Mouse (Mus musculus): ENCODE data around the gene Asrgl1. TPM values are rescaled to one million over a fixed set of nuclear protein-coding genes. Genes with fewer than 3 reads are reported as not detected.
"Not testable (repeated sequence)": the region's sequence is repeated elsewhere in the genome, so short reads cannot be mapped to it uniquely, and the experiment has no call there.

Asrgl1 gene
- polyA plus RNA-seq, 1 experiment, result 88.4 TPM

GRCm38 (mm10) chr19:9129996-9130395 lies 5.4 kb downstream of the Asrgl1 start:
- peaks cover 10% of the 10 kb centered on the region for H3K4me1 ChIP-seq (ENCODE audit: control insufficient read depth, insufficient read depth, low read length)
- H3K27ac ChIP-seq (ENCODE audit: insufficient read depth, low read length), result no peak overlapping the region
- 28% methylated on average over 1 of the region's 1 CpGs for WGBS
- no peak for TF ChIP-seq POLR2A (IDR thresholded peaks at IDR 0.05; ENCODE audit: borderline replicate concordance, insufficient read depth, low read length)
- no peak for TF ChIP-seq CTCF (IDR thresholded peaks at IDR 0.05; ENCODE audit: borderline replicate concordance, insufficient read depth, low read depth, low read length)
- no peak overlapping the region for H3K4me3 ChIP-seq (replicated peaks; ENCODE audit: insufficient read depth, low read depth, low read length)
- H3K27me3 ChIP-seq (ENCODE audit: control insufficient read depth, insufficient read depth, low read length), result no peaks in the 10 kb centered on the region
- no peak for DNase-seq

GRCm38 (mm10) chr19:9128499-9129194 lies 6.8 kb downstream of the Asrgl1 start:
- peak; percentile 67 to 77 for DNase-seq
- TF ChIP-seq POLR2A (IDR thresholded peaks at IDR 0.05; ENCODE audit: borderline replicate concordance, insufficient read depth, low read length), result no peak
- no peak for TF ChIP-seq CTCF (IDR thresholded peaks at IDR 0.05; ENCODE audit: borderline replicate concordance, insufficient read depth, low read depth, low read length)
- peaks cover 10% of the 10 kb centered on the region for H3K4me1 ChIP-seq (ENCODE audit: control insufficient read depth, insufficient read depth, low read length)
- no peaks in the 10 kb centered on the region for H3K27me3 ChIP-seq (ENCODE audit: control insufficient read depth, insufficient read depth, low read length)
- 27% methylated on average over 4 of the region's 4 CpGs for WGBS
- no peak overlapping the region for H3K27ac ChIP-seq (ENCODE audit: insufficient read depth, low read length)
- no peak overlapping the region for H3K4me3 ChIP-seq (replicated peaks; ENCODE audit: insufficient read depth, low read depth, low read length)

GRCm38 (mm10) chr19:9123986-9124385 lies 11.4 kb downstream of the Asrgl1 start:
- WGBS, result 95% methylated on average over 2 of the region's 2 CpGs
- H3K4me1 ChIP-seq (ENCODE audit: control insufficient read depth, insufficient read depth, low read length), result not testable (repeated sequence)

DNA sequence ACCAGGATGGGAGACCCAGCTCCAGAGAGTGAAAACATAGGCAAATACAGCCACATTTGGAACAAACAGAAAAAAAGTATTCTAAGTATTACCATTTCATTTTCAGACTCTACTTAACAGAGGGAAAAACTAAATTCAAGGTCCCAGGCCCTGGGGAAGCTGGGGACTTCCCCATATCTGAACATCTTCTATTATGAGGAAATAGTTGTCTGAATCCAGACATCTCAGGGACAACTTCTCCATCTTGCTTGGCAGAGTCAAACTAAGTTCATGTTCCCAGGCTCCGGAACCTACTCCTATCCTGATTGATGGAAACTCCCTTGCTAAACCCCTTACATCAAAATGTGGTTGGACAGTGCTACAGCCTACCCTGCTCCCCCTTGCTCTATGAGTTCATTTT lies 13.0 kb downstream of the Asrgl1 start:
- TF ChIP-seq CTCF (IDR thresholded peaks at IDR 0.05; ENCODE audit: borderline replicate concordance, insufficient read depth, low read depth, low read length) (no peak), POLR2A (IDR thresholded peaks at IDR 0.05; ENCODE audit: borderline replicate concordance, insufficient read depth, low read length) (no peak)
- Histone ChIP-seq H3K27ac (ENCODE audit: insufficient read depth, low read length) (no peak overlapping the region), H3K4me1 (ENCODE audit: control insufficient read depth, insufficient read depth, low read length) (no peaks in the 10 kb centered on the region; the same call in 1 of the 2 replicates), H3K4me3 (replicated peaks; ENCODE audit: insufficient read depth, low read depth, low read length) (no peak overlapping the region), H3K27me3 (ENCODE audit: control insufficient read depth, insufficient read depth, low read length) (no peaks in the 10 kb centered on the region)
- WGBS, result 97% methylated on average over 1 of the region's 1 CpGs
- DNase-seq, result no peak

More at GRCm38 (mm10) chr19:9123986-9124385, 11.4 kb downstream of the Asrgl1 start:
- not testable (repeated sequence) for DNase-seq; H3K4me3 ChIP-seq (replicated peaks; ENCODE audit: insufficient read depth, low read depth, low read length); H3K27ac ChIP-seq (ENCODE audit: insufficient read depth, low read length); H3K27me3 ChIP-seq (ENCODE audit: control insufficient read depth, insufficient read depth, low read length)

- 84% methylated on average over 3 of the region's 3 CpGs for WGBS
These were observed 15.6 kb downstream of the Asrgl1 start for GRCm38 (mm10) chr19:9119655-9120425.

DNA sequence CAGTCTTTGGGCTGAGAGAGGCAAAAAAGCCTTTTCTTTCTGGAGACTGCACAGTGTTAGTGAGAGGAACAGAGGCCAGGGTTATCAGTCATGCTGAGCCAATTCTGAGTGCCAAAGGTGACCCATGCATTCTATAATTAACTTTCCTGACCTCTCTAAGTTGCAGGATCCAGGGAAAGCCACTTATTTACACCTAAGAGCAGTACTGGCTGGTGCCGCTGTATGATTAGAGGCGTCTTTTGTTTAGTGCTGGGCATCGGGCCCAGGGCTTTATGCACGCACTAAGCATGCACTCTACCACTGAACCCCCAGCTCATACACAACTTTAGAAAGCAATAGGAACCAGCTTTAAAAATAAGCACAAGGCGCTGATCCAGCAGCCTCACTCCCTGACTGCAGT lies 18.2 kb downstream of the Asrgl1 start:
- TF ChIP-seq POLR2A (IDR thresholded peaks at IDR 0.05; ENCODE audit: borderline replicate concordance, insufficient read depth, low read length) (no peak), CTCF (IDR thresholded peaks at IDR 0.05; ENCODE audit: borderline replicate concordance, insufficient read depth, low read depth, low read length) (no peak)
- Histone ChIP-seq H3K4me3 (replicated peaks; ENCODE audit: insufficient read depth, low read depth, low read length) (no peak overlapping the region), H3K27ac (ENCODE audit: insufficient read depth, low read length) (0 out of 2 replicates have a peak overlapping the region, but pooled peaks have one; percentile 7), H3K27me3 (ENCODE audit: control insufficient read depth, insufficient read depth, low read length) (no peaks in the 10 kb centered on the region), H3K4me1 (ENCODE audit: control insufficient read depth, insufficient read depth, low read length) (peaks cover 10% of the 10 kb centered on the region)
- 34% methylated on average over 5 of the region's 5 CpGs for WGBS
- peak in 1 of 2 experiments; percentile 56 for DNase-seq

More at GRCm38 (mm10) chr19:9119655-9120425, 15.6 kb downstream of the Asrgl1 start:
- no peak for DNase-seq
- TF ChIP-seq POLR2A (IDR thresholded peaks at IDR 0.05; ENCODE audit: borderline replicate concordance, insufficient read depth, low read length) (no peak), CTCF (IDR thresholded peaks at IDR 0.05; ENCODE audit: borderline replicate concordance, insufficient read depth, low read depth, low read length) (no peak)
- H3K4me3 ChIP-seq (replicated peaks; ENCODE audit: insufficient read depth, low read depth, low read length), result no peak overlapping the region
- H3K27me3 ChIP-seq (ENCODE audit: control insufficient read depth, insufficient read depth, low read length), result no peaks in the 10 kb centered on the region
- no peak overlapping the region for H3K27ac ChIP-seq (ENCODE audit: insufficient read depth, low read length)
- H3K4me1 ChIP-seq (ENCODE audit: control insufficient read depth, insufficient read depth, low read length), result no peaks in the 10 kb centered on the region; the same call in 1 of the 2 replicates

GRCm38 (mm10) chr19:9116268-9116667 lies 19.2 kb downstream of the Asrgl1 start:
- 81% methylated on average over 4 of the region's 4 CpGs for WGBS
- peaks cover 13% of the 10 kb centered on the region for H3K4me1 ChIP-seq (ENCODE audit: control insufficient read depth, insufficient read depth, low read length)

DNA sequence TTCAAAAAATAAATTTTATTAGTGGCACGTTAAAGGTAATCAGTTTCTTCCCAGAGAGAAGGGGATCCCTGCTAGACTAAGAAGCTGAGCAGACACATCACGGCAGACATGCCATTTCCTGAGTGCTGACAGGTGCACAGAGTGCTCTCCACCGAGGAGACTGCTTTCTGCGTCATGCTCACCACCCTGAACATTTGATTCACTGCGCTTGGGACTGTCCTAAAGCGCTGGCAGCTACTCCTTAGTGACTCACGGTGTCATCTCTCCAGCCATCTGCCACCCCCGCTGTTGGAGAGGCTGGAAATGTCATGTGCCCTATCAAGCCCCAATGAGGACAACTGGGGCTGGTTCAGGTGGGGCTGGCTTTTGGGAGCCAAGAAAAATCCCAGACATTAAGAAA lies 23.4 kb downstream of the Asrgl1 start:
- Histone ChIP-seq H3K27me3 (ENCODE audit: control insufficient read depth, insufficient read depth, low read length) (no peaks in the 10 kb centered on the region), H3K4me1 (ENCODE audit: control insufficient read depth, insufficient read depth, low read length) (peaks cover 15% of the 10 kb centered on the region), H3K4me3 (replicated peaks; ENCODE audit: insufficient read depth, low read depth, low read length) (no peak overlapping the region), H3K27ac (ENCODE audit: insufficient read depth, low read length) (peak overlapping the region; percentile 76; the same call in 1 of the 2 replicates)
- DNase-seq, result peak; percentile 91 to 98
- 9% methylated on average over 8 of the region's 8 CpGs for WGBS
- TF ChIP-seq POLR2A (IDR thresholded peaks at IDR 0.05; ENCODE audit: borderline replicate concordance, insufficient read depth, low read length) (peak; percentile 70; the same call in 1 of the 2 replicates), CTCF (IDR thresholded peaks at IDR 0.05; ENCODE audit: borderline replicate concordance, insufficient read depth, low read depth, low read length) (no peak)

More at GRCm38 (mm10) chr19:9116268-9116667, 19.2 kb downstream of the Asrgl1 start:
- no peak for DNase-seq
- no peak overlapping the region for H3K27ac ChIP-seq (ENCODE audit: insufficient read depth, low read length)
- no peaks in the 10 kb centered on the region for H3K27me3 ChIP-seq (ENCODE audit: control insufficient read depth, insufficient read depth, low read length)
- no peak for TF ChIP-seq POLR2A (IDR thresholded peaks at IDR 0.05; ENCODE audit: borderline replicate concordance, insufficient read depth, low read length)
- no peak for TF ChIP-seq CTCF (IDR thresholded peaks at IDR 0.05; ENCODE audit: borderline replicate concordance, insufficient read depth, low read depth, low read length)
- H3K4me3 ChIP-seq (replicated peaks; ENCODE audit: insufficient read depth, low read depth, low read length), result no peak overlapping the region
